Mouse (Mus musculus) Muller cell, postnatal 12 days (primary cell): ENCODE measurements around the gene Nsmce1.
"Not testable (repeated sequence)": the region's sequence is repeated elsewhere in the genome, so short reads cannot be mapped to it uniquely, and the experiment has no call there.

Experiments used
- DNase-seq: peaks from one replicate; pipeline ENCODE4 v3.0.0-alpha.2; 2015; ENCODE audit errors: inconsistent ontology term

Gene Nsmce1

DNA sequence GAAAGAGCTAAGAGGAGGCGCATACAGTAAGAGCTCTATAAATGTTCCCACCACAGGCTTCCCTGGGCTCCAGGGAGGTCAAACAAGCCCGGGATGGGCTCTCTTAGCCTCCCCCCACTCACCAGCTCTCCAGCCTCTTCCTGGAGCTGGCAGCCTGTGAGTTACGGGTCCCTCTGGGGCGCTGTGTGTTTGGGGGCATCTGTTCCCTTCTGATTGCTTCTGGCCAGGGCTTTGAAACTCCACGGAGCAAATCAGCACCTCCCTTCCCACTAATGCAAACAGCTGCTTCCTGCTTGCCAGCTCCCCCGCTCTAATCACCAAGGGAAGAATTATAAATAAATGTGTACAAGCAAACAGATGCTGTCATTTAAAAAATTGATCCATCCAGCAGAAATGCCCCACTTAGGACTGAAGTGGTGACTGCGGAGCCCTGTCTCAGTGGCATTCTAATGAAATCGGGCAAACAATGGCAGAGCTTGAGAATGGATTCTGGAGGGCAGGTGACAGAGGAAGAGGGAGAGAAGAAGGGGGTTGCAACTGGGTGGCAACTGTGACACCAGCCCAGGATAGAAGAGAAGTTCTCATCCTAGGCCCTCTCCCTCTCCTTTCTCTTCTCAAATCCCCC is 56.6 kb downstream of the Nsmce1 start:
- no peak for DNase-seq

DNA sequence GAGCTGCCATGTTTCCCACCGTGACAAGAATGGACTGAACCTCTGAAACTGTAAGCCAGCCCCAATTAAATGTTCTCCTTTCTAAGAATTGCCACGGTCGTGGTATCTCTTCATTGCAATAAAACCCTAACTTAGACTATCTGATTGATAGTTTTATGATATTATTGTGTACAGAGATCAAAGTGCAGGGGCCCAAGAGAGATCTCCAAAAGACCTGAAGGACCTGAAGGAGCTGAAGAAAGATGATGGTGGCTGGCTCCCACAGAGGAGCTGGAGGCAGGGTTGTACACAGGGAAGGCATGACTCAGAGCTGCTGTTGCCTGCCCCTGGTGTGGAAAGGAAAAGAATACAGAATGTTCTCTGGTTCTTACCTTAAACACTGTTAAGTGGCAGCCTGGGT is 57.5 kb downstream of the Nsmce1 start:
- no peak for DNase-seq

DNA sequence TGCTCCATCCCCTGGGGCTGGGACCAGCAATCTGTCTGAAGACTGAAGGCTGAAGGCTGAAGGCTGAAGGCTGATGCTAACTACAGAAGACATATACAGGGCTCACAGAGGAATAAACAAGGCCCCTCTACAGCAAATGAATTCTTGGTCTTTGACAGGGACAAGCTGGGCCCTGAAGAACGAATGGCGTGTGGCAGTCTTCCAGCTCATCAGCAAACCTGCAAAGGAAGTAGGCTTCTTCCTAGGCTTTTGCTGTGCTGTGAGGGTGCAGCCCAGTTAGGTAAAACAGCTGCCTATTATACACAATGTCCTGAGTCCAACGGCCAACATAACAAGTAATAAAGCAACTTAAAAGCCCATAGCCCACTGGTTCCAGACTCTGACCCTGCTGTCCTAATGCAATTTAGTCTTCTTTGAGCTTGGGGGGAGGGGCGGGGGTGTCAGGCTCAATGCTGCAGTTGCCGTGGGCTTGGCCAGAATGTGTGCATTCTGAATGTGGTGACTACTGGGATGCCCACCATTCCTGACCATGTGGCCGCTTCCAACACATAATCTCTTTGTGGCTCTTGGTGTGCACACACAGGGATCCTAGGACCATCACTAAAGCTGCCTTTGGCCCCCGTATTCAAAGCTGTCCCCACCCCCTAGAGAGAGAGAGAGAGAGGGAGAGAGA is 61.1 kb downstream of the Nsmce1 start:
- no peak for DNase-seq

DNA sequence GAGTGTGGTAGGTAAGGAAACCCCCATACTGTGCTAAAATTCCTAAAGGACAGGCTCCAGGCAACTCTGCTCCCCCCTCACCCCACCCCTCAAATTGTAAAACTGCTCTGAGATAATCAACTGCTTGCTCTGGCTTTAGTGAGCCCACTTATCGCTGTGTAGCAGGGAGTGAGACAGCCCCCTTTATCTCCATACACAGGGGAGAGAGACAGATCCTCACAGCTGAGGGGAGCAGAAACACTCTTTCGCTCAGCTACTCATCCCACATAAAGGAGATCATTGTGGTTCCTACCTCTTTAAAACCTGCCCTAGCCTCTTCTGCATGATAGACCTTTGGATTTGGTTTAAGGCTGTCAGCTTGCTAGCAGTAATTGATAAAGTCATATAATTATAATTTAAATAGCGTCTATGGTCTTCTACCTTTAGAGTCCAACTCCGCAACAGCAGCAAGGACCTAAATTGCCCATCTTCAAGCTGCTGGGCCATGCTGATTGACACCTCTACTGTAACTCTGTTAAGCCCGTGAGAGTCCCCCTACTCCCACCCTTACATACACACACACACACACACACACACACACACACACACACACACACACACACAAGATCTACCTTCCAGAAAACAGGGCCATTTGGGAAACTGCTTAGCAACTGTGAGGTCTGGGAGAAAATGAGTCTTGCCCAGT is 62.4 kb downstream of the Nsmce1 start:
- not testable (repeated sequence) for DNase-seq

DNA sequence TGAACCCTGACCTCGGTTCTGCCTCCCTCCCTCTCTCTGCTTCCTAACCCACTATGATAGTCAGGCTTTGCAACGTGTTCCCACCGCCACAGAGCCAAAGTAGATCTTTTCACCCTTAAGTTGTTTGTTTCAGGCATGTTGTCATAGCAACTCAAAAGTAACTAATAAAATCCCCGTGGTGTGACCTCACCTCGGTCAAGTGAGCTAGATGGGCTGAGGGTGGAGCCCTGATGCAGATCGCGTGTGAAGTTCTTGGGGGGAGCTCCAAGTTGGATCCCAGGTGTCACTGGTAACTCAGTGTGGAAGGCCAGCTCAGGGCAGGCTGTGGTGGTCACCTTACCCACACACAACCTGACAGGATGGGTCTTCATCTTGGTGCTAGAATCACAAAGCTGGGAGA is 63.0 kb downstream of the Nsmce1 start:
- no peak for DNase-seq

DNA sequence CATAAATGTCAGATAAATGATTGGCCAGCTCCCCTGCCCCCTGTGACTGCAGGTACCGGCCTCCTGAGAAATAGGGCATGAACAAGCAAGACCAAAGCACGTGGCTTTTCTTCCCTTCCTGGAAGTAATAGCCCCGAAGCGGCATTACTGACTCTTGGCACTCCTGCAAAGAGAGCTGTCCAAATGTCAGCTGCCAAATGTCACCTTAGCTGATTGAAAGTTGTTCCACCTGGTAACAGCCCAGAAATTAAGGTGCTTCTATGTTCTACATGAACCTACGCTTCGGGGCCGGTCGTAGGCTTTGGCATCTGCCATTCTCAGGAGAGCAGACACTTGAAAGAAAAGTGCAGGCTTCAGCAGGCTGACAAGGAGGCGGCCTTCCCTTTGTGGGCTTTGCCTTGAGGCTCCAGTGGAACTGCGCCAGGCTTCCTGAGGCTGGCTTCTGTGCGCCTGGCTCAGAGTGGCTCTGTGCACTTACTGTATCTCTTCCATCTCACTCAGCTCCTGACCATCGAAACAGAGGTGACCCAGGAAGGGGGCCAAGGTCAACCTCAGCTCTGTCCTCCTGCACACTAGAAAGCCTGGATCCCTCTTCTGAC is 63.8 kb downstream of the Nsmce1 start:
- DNase-seq, result no peak

DNA sequence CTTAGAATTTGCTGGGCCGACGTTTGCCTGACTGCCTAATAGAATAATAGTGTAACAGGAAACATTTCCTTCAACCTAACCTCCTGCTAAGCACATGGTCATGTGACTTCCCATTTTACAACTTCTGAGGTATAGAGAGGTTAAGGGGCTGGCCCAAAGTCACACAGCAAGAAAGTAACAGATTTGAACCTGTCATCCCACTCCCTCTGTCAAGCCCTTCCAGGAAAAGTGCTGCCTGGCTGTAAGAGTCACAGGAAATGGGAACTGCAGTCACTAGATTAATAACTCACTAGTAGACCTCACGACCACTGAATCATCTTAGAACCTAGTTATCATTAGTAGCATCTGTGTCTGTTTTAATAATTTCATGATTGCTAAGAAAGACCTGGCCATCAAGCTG is 68.3 kb downstream of the Nsmce1 start:
- no peak for DNase-seq

DNA sequence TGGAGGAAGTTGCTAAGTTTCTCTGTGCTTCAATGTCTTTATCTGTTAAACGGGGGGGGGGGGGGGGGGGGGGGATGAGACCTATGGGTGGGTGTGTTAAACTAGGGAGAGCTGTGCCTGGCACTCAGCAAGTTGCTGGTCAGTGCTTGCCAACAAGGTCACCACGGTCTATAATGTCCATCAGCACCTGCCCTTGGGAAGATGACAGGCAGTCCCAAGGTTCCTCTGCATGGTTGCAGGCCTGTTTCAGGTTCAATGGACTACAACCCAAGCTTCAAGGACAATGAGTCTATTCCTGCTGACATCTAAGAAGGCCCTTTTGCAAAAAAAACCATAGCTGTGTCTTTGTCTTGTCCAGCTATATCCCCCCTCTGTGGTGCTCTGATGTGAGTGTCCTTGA is 69.5 kb downstream of the Nsmce1 start:
- DNase-seq, result no peak

DNA sequence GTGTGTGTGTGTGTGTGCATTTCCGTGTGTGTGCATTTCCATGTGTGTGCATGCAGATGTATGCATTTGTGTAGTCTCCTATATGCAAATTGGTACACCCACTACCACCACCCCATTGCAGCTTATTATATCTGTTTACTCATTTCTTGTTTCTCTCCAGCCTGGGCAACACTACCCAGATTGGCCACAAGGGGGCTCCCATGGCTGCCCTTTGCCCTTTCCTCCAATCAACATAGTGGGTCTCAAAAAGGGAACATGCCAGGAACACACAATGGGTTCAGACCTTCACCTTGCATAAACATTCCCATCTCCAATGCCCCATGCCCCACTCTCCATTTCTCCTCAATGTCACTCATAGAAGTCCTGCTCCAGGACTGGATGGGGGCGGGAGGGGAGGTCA is 71.2 kb downstream of the Nsmce1 start:
- peak; percentile 31 for DNase-seq

DNA sequence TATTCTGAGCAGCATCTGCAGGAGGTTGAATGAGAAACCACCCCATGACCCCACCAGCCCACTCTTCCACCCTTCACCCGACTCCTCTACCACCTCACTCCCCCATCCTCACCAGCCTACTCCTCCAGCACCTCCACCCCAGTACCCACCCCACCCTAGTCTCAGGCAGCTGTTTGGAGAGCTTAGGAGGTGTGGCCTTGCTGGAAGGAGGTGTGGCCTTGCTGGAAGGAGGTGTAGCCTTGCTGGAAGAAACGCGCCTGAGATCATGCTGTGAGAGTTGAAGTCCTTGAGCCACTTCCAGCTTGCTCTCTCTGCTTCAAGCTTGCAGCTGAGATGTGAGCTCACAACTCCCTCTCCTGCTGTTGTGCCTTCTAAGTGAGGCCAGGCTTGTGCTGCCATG is 73.0 kb downstream of the Nsmce1 start:
- DNase-seq, result no peak
